ENCODE assay signal across 10 mouse cellular contexts in genomic region chr16:30155486-30156246, GRCm38 (mm10).
DNase-seq lines count a peak whose midpoint lies in the region; ATAC-seq and TF ChIP-seq lines count a peak whose summit lies in the region.
"Had no signal": no experiment of that assay in that cellular context is flagged by ENCODE, and none has a peak within 500 bp of the region (broad histone marks: within the 10 kb centered on the region; RNA-seq: fewer than 3 reads in every experiment).

No protein-coding gene starts in this region.

- peaks cover 4 to 30% of the 10 kb centered on the region in 2 experiments for H3K4me1 ChIP-seq in MEL (ENCODE audit: control insufficient read depth in 1 of 2, insufficient read depth in 2 of 2, low read length in 2 of 2)
- H3K4me1 ChIP-seq in hindbrain, embryonic 12.5 days, result peaks cover 18% of the 10 kb centered on the region
- H3K4me1 ChIP-seq in midbrain, embryonic 15.5 days, result peaks cover 18% of the 10 kb centered on the region

- peaks cover 0 to 21% of the 10 kb centered on the region in 2 experiments; a peak in 2 of 4 replicates for H3K36me3 ChIP-seq in MEL (ENCODE audit: control insufficient read depth in 1 of 2, insufficient read depth in 2 of 2, low read length in 2 of 2)
- no peaks in the 10 kb centered on the region for H3K36me3 ChIP-seq in hindbrain, embryonic 12.5 days
- H3K36me3 ChIP-seq in midbrain, embryonic 15.5 days (replicated peaks), result no peaks in the 10 kb centered on the region
- H3K36me3 ChIP-seq: heart, embryonic 15.5 days had no signal

- TF ChIP-seq RAD21 in MEL (IDR thresholded peaks at IDR 0.05; ENCODE audit: low read depth, low read length), result no peak

- peak overlapping the region; percentile 93 for H3K27ac ChIP-seq in MEL (ENCODE audit: control insufficient read depth, low read depth, low read length)
- H3K27ac ChIP-seq in hindbrain, embryonic 12.5 days, result peak overlapping the region; percentile 35; the same call in 1 of the 2 replicates
- 0 out of 2 replicates have a peak overlapping the region, but pooled peaks have one; percentile 34 for H3K27ac ChIP-seq in midbrain, embryonic 15.5 days
- H3K27ac ChIP-seq: heart, embryonic 15.5 days had no signal

- intact Hi-C loops in heart, postnatal 36 days (cut with DNase I), result no loop called here

- H3K4me3 ChIP-seq in MEL (ENCODE audit: control insufficient read depth in 1 of 2, insufficient read depth in 1 of 2, low read depth in 2 of 2, low read length in 2 of 2), result peak overlapping the region; percentile 57 to 68
- no peak overlapping the region for H3K4me3 ChIP-seq in hindbrain, embryonic 12.5 days
- H3K4me3 ChIP-seq in midbrain, embryonic 15.5 days, result no peak overlapping the region
- H3K4me3 ChIP-seq: heart, embryonic 15.5 days had no signal

- WGBS in hindbrain, embryonic 12.5 days, result 8% methylated on average over 6 of the region's 6 CpGs
- 9% methylated on average over 6 of the region's 6 CpGs for WGBS in midbrain, embryonic 15.5 days

- TF ChIP-seq CTCF in MEL (IDR thresholded peaks at IDR 0.05 in 2 of 3, conservative IDR thresholded peaks at IDR 0.05 in 1 of 3; ENCODE audit: control insufficient read depth in 1 of 3, insufficient read depth in 1 of 3, low read depth in 2 of 3, low read length in 3 of 3, poor library complexity in 1 of 3, severe bottlenecking in 1 of 3), result no peak

- no peaks in the 10 kb centered on the region for H3K27me3 ChIP-seq in MEL (ENCODE audit: control insufficient read depth in 1 of 2, insufficient read depth in 2 of 2, low read length in 2 of 2)
- peaks cover 46% of the 10 kb centered on the region for H3K27me3 ChIP-seq in hindbrain, embryonic 12.5 days
- peaks cover 5% of the 10 kb centered on the region for H3K27me3 ChIP-seq in midbrain, embryonic 15.5 days (replicated peaks)

- TF ChIP-seq EP300 in MEL (IDR thresholded peaks at IDR 0.05; ENCODE audit: low read depth in 1 of 2, low read length in 2 of 2), result no peak

- peak overlapping the region; percentile 76 for H3K9ac ChIP-seq in MEL (ENCODE audit: control insufficient read depth, low read depth, low read length, poor library complexity, severe bottlenecking)
- no peak overlapping the region for H3K9ac ChIP-seq in hindbrain, embryonic 12.5 days
- no peak overlapping the region for H3K9ac ChIP-seq in midbrain, embryonic 15.5 days
- H3K9ac ChIP-seq: heart, embryonic 15.5 days had no signal

- H3K79me2 ChIP-seq in MEL (ENCODE audit: control insufficient read depth, insufficient read depth, low read length, poor library complexity), result no peaks in the 10 kb centered on the region

- peak; percentile 76 for ATAC-seq in hindbrain, embryonic 12.5 days (ENCODE audit: low FRiP score)
- peak; percentile 75 for ATAC-seq in midbrain, embryonic 15.5 days (replicated peaks)

- H3K4me2 ChIP-seq in hindbrain, embryonic 12.5 days (replicated peaks), result no peak overlapping the region
- no peak overlapping the region for H3K4me2 ChIP-seq in midbrain, embryonic 15.5 days
- H3K4me2 ChIP-seq: heart, embryonic 15.5 days had no signal

- no peak for DNase-seq in MEL (ENCODE audit: low read depth, low spot score)
- DNase-seq in embryo, embryonic 10.5 days (ENCODE audit: low spot score), result peak; percentile 70
- no peak for DNase-seq in thymus, adult 18-20 months
- no peak for DNase-seq in cerebellum, postnatal 4 days (ENCODE audit: low spot score in 2 of 2)
- no peak for DNase-seq in heart, postnatal 36 days
- no peak for DNase-seq in heart, adult 8-10 months (ENCODE audit: low spot score)
- DNase-seq: cerebellum, adult 11 months had no signal

- no peaks in the 10 kb centered on the region for H3K9me3 ChIP-seq in MEL (replicated peaks; ENCODE audit: insufficient read depth, low read length)
- H3K9me3 ChIP-seq in hindbrain, embryonic 12.5 days (replicated peaks), result no peaks in the 10 kb centered on the region
- H3K9me3 ChIP-seq in midbrain, embryonic 15.5 days, result no peaks in the 10 kb centered on the region
- H3K9me3 ChIP-seq: heart, embryonic 15.5 days had no signal

- no peak for TF ChIP-seq POLR2A in MEL (IDR thresholded peaks at IDR 0.05; ENCODE audit: control insufficient read depth in 1 of 2, insufficient read depth in 1 of 2, low read depth in 1 of 2, low read length in 2 of 2, poor library complexity in 1 of 2)

TF ChIP-seq in MEL, 35 proteins besides CTCF, POLR2A, EP300 and RAD21:
- TF ChIP-seq HCFC1 (IDR thresholded peaks at IDR 0.05; ENCODE audit: low read depth, low read length), result no peak
- no peak for TF ChIP-seq RCOR1 (IDR thresholded peaks at IDR 0.05; ENCODE audit: low read depth, low read length)
- TF ChIP-seq KAT2A (conservative IDR thresholded peaks at IDR 0.05; ENCODE audit: low read depth, low read length), result no peak
- TF ChIP-seq ZNF384 (IDR thresholded peaks at IDR 0.05; ENCODE audit: low read depth, low read length), result no peak
- no peak for TF ChIP-seq BHLHE40 (IDR thresholded peaks at IDR 0.05; ENCODE audit: borderline replicate concordance, low read depth, low read length)
- no peak for TF ChIP-seq USF1 (IDR thresholded peaks at IDR 0.05; ENCODE audit: low read depth, low read length)
- TF ChIP-seq NRF1 (IDR thresholded peaks at IDR 0.05; ENCODE audit: insufficient read depth, low read depth, low read length, poor library complexity, severe bottlenecking), result no peak
- no peak for TF ChIP-seq CHD1 (IDR thresholded peaks at IDR 0.05; ENCODE audit: low read depth, low read length)
- no peak for TF ChIP-seq MYC (IDR thresholded peaks at IDR 0.05; ENCODE audit: low read depth, low read length)
- TF ChIP-seq GABPA (IDR thresholded peaks at IDR 0.05; ENCODE audit: low read depth, low read length), result no peak
- no peak for TF ChIP-seq ETS1 (IDR thresholded peaks at IDR 0.05; ENCODE audit: low read depth, low read length)
- no peak for TF ChIP-seq ZMIZ1 (IDR thresholded peaks at IDR 0.05; ENCODE audit: low read depth, low read length)
- no peak for TF ChIP-seq MXI1 (IDR thresholded peaks at IDR 0.05; ENCODE audit: low read depth, low read length)
- no peak for TF ChIP-seq JUND (IDR thresholded peaks at IDR 0.05; ENCODE audit: low read depth, low read length)

Comparison
In these comparisons a context has a peak if more than half of its experiments do, and no peak if none do; other contexts are left out.
1. H3K27ac ChIP-seq: peak in every context shown above with its lines; median percentile 93 in MEL; 35 in hindbrain, embryonic 12.5 days; 34 in midbrain, embryonic 15.5 days.
2. H3K4me3 ChIP-seq: peak in MEL (2 of 2); none in hindbrain, embryonic 12.5 days (single experiment) and midbrain, embryonic 15.5 days (single experiment).